Mouse (Mus musculus) induced T-regulatory cell, adult 2 months (primary cell): Measurements from ENCODE around the gene Fyb.
A peak's percentile ranks its signal among the peaks of the same experiment; 100 is the strongest.

Experiments used
- DNase-seq: peaks from one replicate; pipeline ENCODE4 v3.0.0-alpha.2; 2012; ENCODE audit warnings: low read depth

The Fyb gene

GRCm38 (mm10) chr15:6562161-6562560 is 39.5 kb downstream of the Fyb start:
- DNase-seq: no peak

GRCm38 (mm10) chr15:6562629-6563028 is 40.0 kb downstream of the Fyb start:
- no peak for DNase-seq

GRCm38 (mm10) chr15:6564977-6565421 is 42.3 kb downstream of the Fyb start:
- DNase-seq: no peak

- peak; percentile 37 for DNase-seq
These were observed 43.2 kb downstream of the Fyb start for GRCm38 (mm10) chr15:6565873-6566272.

GRCm38 (mm10) chr15:6567993-6568392 is 45.3 kb downstream of the Fyb start:
- peak; percentile 50 for DNase-seq

GRCm38 (mm10) chr15:6568605-6569004 is 46.0 kb downstream of the Fyb start:
- DNase-seq: no peak

GRCm38 (mm10) chr15:6569074-6569473 is 46.4 kb downstream of the Fyb start:
- DNase-seq: peak; percentile 91

- no peak for DNase-seq
These were observed 47.7 kb downstream of the Fyb start for GRCm38 (mm10) chr15:6570164-6570861.

- DNase-seq: peak; percentile 87
These were observed 48.2 kb downstream of the Fyb start for GRCm38 (mm10) chr15:6570876-6571275.

GRCm38 (mm10) chr15:6574283-6574960 is 51.8 kb downstream of the Fyb start:
- peak; percentile 83 for DNase-seq

GRCm38 (mm10) chr15:6577971-6578370 is 55.3 kb downstream of the Fyb start:
- DNase-seq: peak; percentile 81

- peak; percentile 66 for DNase-seq
These were observed 56.0 kb downstream of the Fyb start for GRCm38 (mm10) chr15:6578654-6579053.

GRCm38 (mm10) chr15:6579194-6579768 is 56.6 kb downstream of the Fyb start:
- DNase-seq: peak; percentile 84

GRCm38 (mm10) chr15:6579769-6580261 is 57.2 kb downstream of the Fyb start:
- no peak for DNase-seq

- DNase-seq: peak; percentile 56
These were observed 62.0 kb downstream of the Fyb start for GRCm38 (mm10) chr15:6584645-6585044.

- peak; percentile 79 for DNase-seq
These were observed 63.7 kb downstream of the Fyb start for GRCm38 (mm10) chr15:6586351-6586750.

GRCm38 (mm10) chr15:6587526-6587925 is 64.9 kb downstream of the Fyb start:
- DNase-seq: peak; percentile 45

GRCm38 (mm10) chr15:6588192-6588591 is 65.5 kb downstream of the Fyb start:
- DNase-seq: peak; percentile 76

GRCm38 (mm10) chr15:6590846-6591451 is 68.3 kb downstream of the Fyb start:
- DNase-seq: peak; percentile 65

GRCm38 (mm10) chr15:6591527-6591926 is 68.9 kb downstream of the Fyb start:
- DNase-seq: peak; percentile 83

- peak; percentile 91 for DNase-seq
These were observed 70.1 kb downstream of the Fyb start for GRCm38 (mm10) chr15:6592561-6593253.

- peak; percentile 68 for DNase-seq
These were observed 70.6 kb downstream of the Fyb start for GRCm38 (mm10) chr15:6593254-6593623.
